Comparison of ENCODE assay signal across 20 mouse cellular contexts in the genomic region with DNA sequence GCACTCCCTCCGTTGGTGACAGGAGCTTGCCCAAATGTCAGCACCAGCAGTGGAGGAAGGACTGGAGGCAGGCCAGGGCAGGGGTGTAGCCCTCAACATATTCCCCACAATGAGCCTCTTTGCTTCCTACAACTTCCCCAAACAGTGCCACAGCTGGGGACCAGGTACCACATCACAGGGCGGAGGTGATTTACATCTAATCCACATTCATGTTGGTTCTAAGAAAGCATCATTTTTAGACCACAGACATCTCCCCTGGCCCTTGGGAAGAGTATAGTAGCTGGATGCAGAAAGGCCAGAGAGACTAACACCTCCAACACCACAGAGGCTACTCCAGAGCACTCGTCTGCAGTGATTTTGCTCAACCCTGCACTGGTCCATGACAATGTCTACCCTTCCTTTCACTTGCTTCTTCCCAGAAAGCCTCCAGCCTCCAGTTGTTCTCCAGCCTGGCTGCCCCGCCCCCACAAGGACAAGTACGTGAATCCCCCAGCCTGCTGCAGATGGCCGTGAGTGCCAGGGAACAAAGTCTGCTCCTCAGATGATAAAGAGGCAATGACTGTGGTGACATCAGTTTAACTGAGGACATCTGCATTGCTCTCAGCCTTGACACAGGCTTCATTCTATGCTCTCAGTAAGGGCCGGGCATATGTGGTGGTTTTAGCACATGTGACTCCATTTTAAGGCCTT. TPM values are rescaled to one million over a fixed set of nuclear protein-coding genes. Genes with fewer than 3 reads are reported as not detected.
"Had no signal": no experiment of that assay in that cellular context is flagged by ENCODE, and none has a peak within 500 bp of the region (broad histone marks: within the 10 kb centered on the region; RNA-seq: fewer than 3 reads in every experiment).

No protein-coding gene starts in this region.

- ATAC-seq: liver, postnatal 0 days; midbrain, embryonic 16.5 days had no signal

- DNase-seq: kidney, postnatal 10 days; kidney, postnatal 4 days; liver; liver, embryonic 13.5 days; liver, postnatal 0 days; lung, postnatal 14 days; right cerebral cortex, postnatal 14 days; thymus, postnatal 4 days had no signal

- H3K9me3 ChIP-seq: limb, embryonic 12.5 days; liver, embryonic 13.5 days; lung, embryonic 15.5 days; midbrain, embryonic 12.5 days; neural tube, embryonic 15.5 days; stomach, embryonic 15.5 days had no signal

- H3K4me3 ChIP-seq: layer of hippocampus, adult 2 months; limb, embryonic 12.5 days; liver, embryonic 13.5 days; lung, embryonic 15.5 days; midbrain, embryonic 12.5 days; neural tube, embryonic 15.5 days; stomach, embryonic 15.5 days had no signal

- H3K27ac ChIP-seq: layer of hippocampus, adult 2 months; limb, embryonic 12.5 days; liver, embryonic 13.5 days; lung, embryonic 15.5 days; midbrain, embryonic 12.5 days; neural tube, embryonic 15.5 days; stomach, embryonic 15.5 days had no signal

- H3K4me2 ChIP-seq: limb, embryonic 12.5 days; liver, embryonic 13.5 days; lung, embryonic 15.5 days; midbrain, embryonic 12.5 days; neural tube, embryonic 15.5 days; stomach, embryonic 15.5 days had no signal

- H3K9ac ChIP-seq: limb, embryonic 12.5 days; liver, embryonic 13.5 days; liver, postnatal 0 days; lung, embryonic 15.5 days; midbrain, embryonic 12.5 days; neural tube, embryonic 15.5 days; stomach, embryonic 15.5 days had no signal

- H3K27me3 ChIP-seq: limb, embryonic 12.5 days; liver, embryonic 13.5 days; lung, embryonic 15.5 days; midbrain, embryonic 12.5 days; neural tube, embryonic 15.5 days; stomach, embryonic 15.5 days had no signal

- H3K4me1 ChIP-seq: lung, embryonic 15.5 days; midbrain, embryonic 12.5 days; neural tube, embryonic 15.5 days; stomach, embryonic 15.5 days had no signal

RNA-seq across cellular contexts. Expression of gene Fam243, which starts 5.0 kb away (rescaled TPM):
- total RNA-seq: layer of hippocampus, adult 2 months; layer of hippocampus, postnatal 10 days; left cerebral cortex, postnatal 36 days; megakaryocyte-erythroid progenitor cell, adult 5-6 weeks had no signal
- polyA plus RNA-seq: limb, embryonic 12.5 days; liver, embryonic 13.5 days; liver, postnatal 0 days; lung, embryonic 15.5 days; midbrain, embryonic 12.5 days; midbrain, embryonic 16.5 days; neural tube, embryonic 15.5 days; spleen, adult 2 months; stomach, embryonic 15.5 days had no signal

RNA-seq across cellular contexts. Expression of gene Kcne2, which starts 24.0 kb away (rescaled TPM):
- total RNA-seq: megakaryocyte-erythroid progenitor cell, adult 5-6 weeks had no signal
- polyA plus RNA-seq: kidney, embryonic 14.5 days; liver, postnatal 0 days; spleen, adult 2 months had no signal

RNA-seq across cellular contexts. Expression of gene Kcne1, which starts 43.1 kb away (rescaled TPM):
- total RNA-seq: layer of hippocampus, adult 2 months; layer of hippocampus, postnatal 10 days; left cerebral cortex, postnatal 36 days; megakaryocyte-erythroid progenitor cell, adult 5-6 weeks had no signal
- polyA plus RNA-seq: limb, embryonic 12.5 days; liver, postnatal 0 days; midbrain, embryonic 12.5 days; midbrain, embryonic 16.5 days; spleen, adult 2 months had no signal
